Mouse (Mus musculus) ES-E14 (cell line): ENCODE results near the gene Iqschfp.

Experiments used
- CHD2 ChIP-seq: IDR thresholded peaks from 2 replicates; pipeline ENCODE4 v1.6.1; 2014; ENCODE audit warnings: mild to moderate bottlenecking, low read depth, low read length, inconsistent platforms
- HCFC1 ChIP-seq: IDR thresholded peaks from 2 replicates; pipeline ENCODE4 v1.6.1; 2012; ENCODE audit warnings: low read length, inconsistent platforms, borderline replicate concordance; ENCODE audit not compliant: insufficient read depth
- MAFK ChIP-seq: IDR thresholded peaks from 2 replicates; pipeline ENCODE4 v1.6.1; 2014; ENCODE audit warnings: mild to moderate bottlenecking, low read depth, low read length, inconsistent platforms; ENCODE audit not compliant: insufficient read depth
- ZC3H11A ChIP-seq: IDR thresholded peaks from 2 replicates; pipeline ENCODE4 v1.6.1; 2012; ENCODE audit warnings: low read depth, mild to moderate bottlenecking, inconsistent platforms, low read length, borderline replicate concordance
- ZNF384 ChIP-seq: IDR thresholded peaks from 2 replicates; pipeline ENCODE4 v1.6.1; 2012; ENCODE audit warnings: low read depth, low read length, inconsistent platforms

- TF ChIP-seq ZC3H11A (peak; percentile 63), CHD2 (no peak), HCFC1 (no peak), ZNF384 (no peak), MAFK (no peak)
Measured at GRCm38 (mm10) chr3:68542944-68543501, 651.0 kb downstream of the Iqschfp start.
